In genomic region chr9:41935979-41936378, GRCm38 (mm10) we compare ENCODE assay signal across 8 mouse cellular contexts.
DNase-seq lines count a peak whose midpoint lies in the region; ATAC-seq and TF ChIP-seq lines count a peak whose summit lies in the region.

No protein-coding gene starts in this region.

- no peaks in the 10 kb centered on the region for H3K36me3 ChIP-seq in CH12.LX (replicated peaks in 1 of 2; ENCODE audit: control insufficient read depth in 1 of 2, insufficient read depth in 1 of 2, low read length in 1 of 2)
- no peaks in the 10 kb centered on the region for H3K36me3 ChIP-seq in hindbrain, embryonic 12.5 days
- no peaks in the 10 kb centered on the region for H3K36me3 ChIP-seq in liver, postnatal 0 days (replicated peaks; ENCODE audit: insufficient read depth, low read length)

- no peak for TF ChIP-seq CTCF in gastrocnemius, adult 2 months (IDR thresholded peaks at IDR 0.05)
- no peak for TF ChIP-seq CTCF in CH12.LX (conservative IDR thresholded peaks at IDR 0.05 in 1 of 2, IDR thresholded peaks at IDR 0.05 in 1 of 2; ENCODE audit: low read depth in 2 of 2, low read length in 2 of 2)
- TF ChIP-seq CTCF in liver, postnatal 0 days (IDR thresholded peaks at IDR 0.05; ENCODE audit: low read depth): no peak

- H3K4me2 ChIP-seq in CH12.LX (ENCODE audit: insufficient read depth, low read depth, poor library complexity, severe bottlenecking): peak overlapping the region; percentile 69; the same call in 1 of the 2 replicates
- H3K4me2 ChIP-seq in hindbrain, embryonic 12.5 days (replicated peaks): peak overlapping the region; percentile 64
- peak overlapping the region; percentile 59 for H3K4me2 ChIP-seq in liver, postnatal 0 days (ENCODE audit: low read depth, low read length)

- DNase-seq in gastrocnemius, adult 2 months: no peak
- DNase-seq in gastrocnemius, postnatal 25 days: no peak
- DNase-seq in CH12.LX (ENCODE audit: extremely low read depth): peak; percentile 76
- DNase-seq in liver, postnatal 0 days: no peak
- no peak for DNase-seq in thymus, postnatal 36 days
- DNase-seq in layer of hippocampus, postnatal 14 days (ENCODE audit: low spot score in 2 of 2): no peak
- no peak for DNase-seq in cerebellum, adult 9-10 months

- intact Hi-C loops in gastrocnemius, adult 2 months (cut with DNase I): no loop called here

- peak overlapping the region; percentile 64 for H3K4me3 ChIP-seq in gastrocnemius, adult 2 months
- H3K4me3 ChIP-seq in CH12.LX (replicated peaks in 1 of 3; ENCODE audit: low read depth in 2 of 3, low read length in 2 of 3, poor library complexity in 1 of 3): peak overlapping the region in 2 of 3 experiments; percentile 15 to 45
- H3K4me3 ChIP-seq in hindbrain, embryonic 12.5 days: peak overlapping the region; percentile 28
- H3K4me3 ChIP-seq in liver, postnatal 0 days (ENCODE audit: low read depth, low read length): no peak overlapping the region

- no peaks in the 10 kb centered on the region for H3K27me3 ChIP-seq in CH12.LX (replicated peaks)
- no peaks in the 10 kb centered on the region for H3K27me3 ChIP-seq in hindbrain, embryonic 12.5 days
- peaks cover 8% of the 10 kb centered on the region; the same call in 1 of the 2 replicates for H3K27me3 ChIP-seq in liver, postnatal 0 days (ENCODE audit: insufficient read depth, low read length)

- H3K79me2 ChIP-seq in CH12.LX (replicated peaks; ENCODE audit: control insufficient read depth, extremely low read depth, insufficient read depth, poor library complexity, severe bottlenecking): no peaks in the 10 kb centered on the region

- no peak for TF ChIP-seq POLR2A in CH12.LX (IDR thresholded peaks at IDR 0.05; ENCODE audit: low read depth, low read length)

- no peak for ATAC-seq in hindbrain, embryonic 12.5 days (ENCODE audit: low FRiP score)
- ATAC-seq in liver, postnatal 0 days: no peak

- in situ Hi-C loops in CH12.LX (cut with MboI; ENCODE audit: low pct_ligation_motif_present, low pct_unique_long_range_greater_than_20kb, low sequenced_read_pairs): loop anchor here (25.0 kb wide), 1 partner anchor 949 kb away; no protein-coding TSS in a partner anchor

- no peaks in the 10 kb centered on the region for H3K9me3 ChIP-seq in CH12.LX (replicated peaks; ENCODE audit: low read length)
- H3K9me3 ChIP-seq in hindbrain, embryonic 12.5 days (replicated peaks): no peaks in the 10 kb centered on the region
- H3K9me3 ChIP-seq in liver, postnatal 0 days (ENCODE audit: low read length): no peaks in the 10 kb centered on the region

- no peak for TF ChIP-seq EP300 in CH12.LX (IDR thresholded peaks at IDR 0.05; ENCODE audit: low read length)
- TF ChIP-seq EP300 in liver, postnatal 0 days (IDR thresholded peaks at IDR 0.05; ENCODE audit: low read depth): no peak

- peak overlapping the region; percentile 35 for H3K27ac ChIP-seq in gastrocnemius, adult 2 months
- H3K27ac ChIP-seq in CH12.LX (ENCODE audit: insufficient read depth, low read depth): no peak overlapping the region
- peak overlapping the region; percentile 96 for H3K27ac ChIP-seq in hindbrain, embryonic 12.5 days
- H3K27ac ChIP-seq in liver, postnatal 0 days (ENCODE audit: low read depth): no peak overlapping the region

- H3K9ac ChIP-seq in CH12.LX (ENCODE audit: insufficient read depth, low read depth): no peak overlapping the region
- peak overlapping the region; percentile 68 for H3K9ac ChIP-seq in hindbrain, embryonic 12.5 days
- no peak overlapping the region for H3K9ac ChIP-seq in liver, postnatal 0 days (replicated peaks)

- dilution Hi-C loops in CH12.LX (cut with MboI; ENCODE audit: extremely low pct_ligation_motif_present, extremely low pct_unique_long_range_greater_than_20kb, low sequenced_read_pairs): no loop called here

- H3K4me1 ChIP-seq in CH12.LX (ENCODE audit: control insufficient read depth in 1 of 2, insufficient read depth in 2 of 2): peaks cover 6 to 44% of the 10 kb centered on the region in 2 experiments; a peak in 3 of 4 replicates
- H3K4me1 ChIP-seq in hindbrain, embryonic 12.5 days: peaks cover 49% of the 10 kb centered on the region
- H3K4me1 ChIP-seq in liver, postnatal 0 days (ENCODE audit: insufficient read depth): no peaks in the 10 kb centered on the region

- no peak for TF ChIP-seq RAD21 in CH12.LX (IDR thresholded peaks at IDR 0.05; ENCODE audit: low read depth, low read length)

- WGBS in hindbrain, embryonic 12.5 days: under 1% methylated on average over 10 of the region's 10 CpGs
- 2% methylated on average over 9 of the region's 10 CpGs for WGBS in liver, postnatal 0 days (ENCODE audit: insufficient replicate concordance)

TF ChIP-seq in CH12.LX, 34 proteins besides CTCF, POLR2A, EP300 and RAD21:
- TF ChIP-seq SIN3A (IDR thresholded peaks at IDR 0.05; ENCODE audit: low read length) (no peak), MAX (IDR thresholded peaks at IDR 0.05; ENCODE audit: low read length) (0 out of 2 replicates have a peak, but pooled peaks have one; percentile 14), USF1 (IDR thresholded peaks at IDR 0.05; ENCODE audit: low read depth, low read length) (peak; percentile 24; the same call in 1 of the 2 replicates), ZC3H11A (IDR thresholded peaks at IDR 0.05; ENCODE audit: low read depth, low read length) (no peak), ELF1 (IDR thresholded peaks at IDR 0.05; ENCODE audit: low read depth, low read length) (peak; percentile 62; the same call in 1 of the 2 replicates), RCOR1 (conservative IDR thresholded peaks at IDR 0.05; ENCODE audit: low read depth, low read length) (no peak), TBP (conservative IDR thresholded peaks at IDR 0.05; ENCODE audit: low read depth, low read length) (no peak), KAT2A (IDR thresholded peaks at IDR 0.05; ENCODE audit: insufficient replicate concordance, low read length) (no peak), BHLHE40 (IDR thresholded peaks at IDR 0.05; ENCODE audit: low read depth, low read length) (no peak), MEF2A (IDR thresholded peaks at IDR 0.05; ENCODE audit: borderline replicate concordance, low read depth, low read length) (no peak), MXI1 (IDR thresholded peaks at IDR 0.05; ENCODE audit: low read depth, low read length) (no peak)
TF ChIP-seq in CH12.LX: peak in this region for 3.

Comparison
In these comparisons a context has a peak if more than half of its experiments do, and no peak if none do; other contexts are left out.
1. H3K27ac ChIP-seq: peak in gastrocnemius, adult 2 months (single experiment) and hindbrain, embryonic 12.5 days (single experiment); none in CH12.LX (single experiment) and liver, postnatal 0 days (single experiment).
2. Peak in every context shown above with its lines, with median percentiles within 50 percentile points of each other: H3K4me2 ChIP-seq.